Mouse (Mus musculus): ENCODE results near the gene Oas2.
A peak's percentile ranks its signal among the peaks of the same experiment; 100 is the strongest.
"Not testable (repeated sequence)": the region's sequence is repeated elsewhere in the genome, so short reads cannot be mapped to it uniquely, and the experiment has no call there.

Gene Oas2

GRCm38 (mm10) chr5:120749688-120750087, at the start of gene Oas2:
Gene Oas2, minus strand, starts transcription at chr5:120749853.
- DNase-seq (ENCODE audit: extremely low spot score) = no peak

GRCm38 (mm10) chr5:120798943-120799342, 49.3 kb upstream of the Oas2 start:
- not testable (repeated sequence) for DNase-seq (ENCODE audit: extremely low spot score)

DNA sequence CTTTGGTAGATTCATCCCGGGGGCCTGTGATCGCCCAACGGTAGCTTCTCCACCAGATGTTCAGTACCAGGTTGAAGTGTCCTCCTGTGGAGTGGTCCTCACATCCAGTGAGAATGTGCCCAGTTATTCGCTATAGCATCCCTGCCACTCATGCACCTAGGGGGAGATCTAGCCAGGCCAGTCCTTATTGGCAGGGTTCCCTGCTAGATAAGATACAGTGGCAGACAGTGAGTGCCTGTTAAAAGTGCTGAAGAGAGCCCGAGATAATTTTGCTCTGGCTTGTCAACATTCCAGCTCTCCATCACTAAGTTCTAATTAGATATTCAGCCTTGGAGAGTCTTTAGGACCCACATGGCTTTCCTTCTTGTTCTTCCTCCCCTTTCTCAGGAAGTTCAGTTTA, 48.5 kb upstream of the Oas2 start:
- DNase-seq (ENCODE audit: extremely low spot score) = not testable (repeated sequence)

- not testable (repeated sequence) for DNase-seq (ENCODE audit: extremely low spot score)
Measured at GRCm38 (mm10) chr5:120795480-120796034, 45.9 kb upstream of the Oas2 start, which contains the start of gene Oas1e. Gene Oas1e, minus strand, starts transcription at chr5:120795530.

DNA sequence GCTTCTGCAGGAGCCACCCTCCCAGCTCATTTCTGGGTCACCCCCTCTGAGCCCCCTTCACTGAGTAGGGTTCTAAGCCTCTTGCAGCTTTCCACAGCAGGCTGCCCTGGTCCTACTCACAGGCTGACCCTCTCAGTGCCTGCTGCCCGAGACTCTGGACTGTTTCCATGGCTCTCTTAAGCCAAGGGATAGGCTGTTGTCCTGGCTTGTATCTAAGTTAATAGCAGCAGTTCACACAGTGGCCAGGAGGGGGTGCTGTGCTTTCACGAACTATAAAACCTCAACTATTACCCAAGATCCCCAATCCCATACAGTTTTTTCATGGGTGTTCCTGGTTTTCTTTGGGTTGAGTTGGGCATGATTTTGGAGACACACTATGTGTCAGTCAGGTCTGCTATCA, 43.4 kb upstream of the Oas2 start:
- peak; percentile 45 for DNase-seq (ENCODE audit: extremely low spot score)

DNA sequence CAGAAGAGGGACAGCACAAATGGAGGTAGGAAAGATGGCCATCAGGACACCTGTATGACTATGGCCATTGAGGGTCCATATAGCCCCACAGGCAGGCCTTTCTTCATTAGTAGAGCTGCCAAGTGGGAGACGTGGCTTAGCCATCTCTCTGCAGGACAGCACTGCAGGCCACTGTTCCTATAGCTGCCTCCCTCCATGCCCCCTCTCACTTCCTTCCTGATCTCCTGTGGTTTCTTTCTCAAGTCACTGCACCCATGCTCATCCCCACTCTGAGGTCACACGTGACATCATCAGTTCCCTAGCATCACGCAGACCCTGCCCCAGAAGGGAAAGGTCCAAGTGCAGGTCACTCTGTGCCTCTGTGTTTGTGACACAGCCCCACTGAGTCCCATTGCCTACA, 37.4 kb upstream of the Oas2 start:
- no peak for DNase-seq (ENCODE audit: extremely low spot score)

DNA sequence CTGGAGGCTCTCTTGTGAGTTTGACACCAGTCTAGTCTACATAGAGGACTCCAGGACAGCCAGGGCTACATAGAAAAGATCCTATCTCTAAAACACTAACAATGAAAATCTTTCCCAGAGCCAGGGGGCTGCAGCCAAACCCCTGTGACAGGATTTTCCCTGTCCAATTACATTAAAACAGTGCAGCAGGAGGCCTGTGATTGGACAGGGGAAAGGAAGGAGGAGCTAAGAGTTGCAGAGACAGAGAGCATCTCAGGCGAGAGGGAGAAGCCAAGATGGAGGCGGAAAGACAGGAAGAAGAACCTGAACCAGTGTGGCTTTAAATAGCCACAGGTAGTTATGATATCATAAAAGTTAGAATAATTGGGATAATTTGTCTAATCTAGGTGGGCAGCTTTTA, 32.8 kb upstream of the Oas2 start:
- no peak for DNase-seq (ENCODE audit: extremely low spot score)

- DNase-seq (ENCODE audit: extremely low spot score) = no peak
Measured at GRCm38 (mm10) chr5:120781646-120782045, 32.0 kb upstream of the Oas2 start.

DNA sequence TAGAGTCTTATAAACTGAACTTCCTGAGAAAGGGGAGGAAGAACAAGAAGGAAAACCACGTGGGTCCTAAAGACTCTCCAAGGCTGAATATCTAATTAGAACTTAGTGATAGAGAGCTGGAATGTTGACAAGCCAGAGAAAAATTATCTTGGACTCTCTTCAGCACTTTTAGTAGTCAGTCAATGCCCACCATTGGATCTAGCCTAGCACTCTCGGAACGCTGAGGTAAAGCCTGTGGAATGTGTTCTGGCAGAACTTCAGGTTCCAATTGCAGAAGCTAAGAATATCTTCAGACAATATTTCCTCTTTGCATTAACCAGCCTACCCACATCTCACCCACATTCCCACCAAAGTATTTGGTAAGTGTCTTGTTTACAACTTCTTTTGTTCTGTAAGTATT, 30.3 kb upstream of the Oas2 start:
- no peak for DNase-seq (ENCODE audit: extremely low spot score)

DNA sequence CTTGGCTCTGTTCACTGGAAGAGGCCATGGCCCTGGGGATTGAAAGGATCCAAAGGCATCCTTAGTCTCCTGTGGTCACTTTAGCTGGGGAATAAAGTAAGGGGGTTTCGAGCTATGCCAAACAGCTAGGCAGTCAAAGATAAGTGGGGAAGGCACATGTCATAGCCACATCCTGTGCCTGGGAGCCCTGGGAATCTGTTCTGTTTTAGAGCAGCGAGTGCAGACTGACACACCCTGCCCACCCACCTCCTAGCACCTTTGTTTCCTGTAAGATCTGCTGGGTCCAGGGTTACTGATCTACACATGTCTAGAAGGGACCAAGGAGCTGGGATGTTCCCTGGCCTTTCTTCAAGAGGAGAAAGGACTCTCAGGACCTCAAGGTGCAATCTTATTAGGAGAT, 29.3 kb upstream of the Oas2 start:
- DNase-seq (ENCODE audit: extremely low spot score) = no peak

DNA sequence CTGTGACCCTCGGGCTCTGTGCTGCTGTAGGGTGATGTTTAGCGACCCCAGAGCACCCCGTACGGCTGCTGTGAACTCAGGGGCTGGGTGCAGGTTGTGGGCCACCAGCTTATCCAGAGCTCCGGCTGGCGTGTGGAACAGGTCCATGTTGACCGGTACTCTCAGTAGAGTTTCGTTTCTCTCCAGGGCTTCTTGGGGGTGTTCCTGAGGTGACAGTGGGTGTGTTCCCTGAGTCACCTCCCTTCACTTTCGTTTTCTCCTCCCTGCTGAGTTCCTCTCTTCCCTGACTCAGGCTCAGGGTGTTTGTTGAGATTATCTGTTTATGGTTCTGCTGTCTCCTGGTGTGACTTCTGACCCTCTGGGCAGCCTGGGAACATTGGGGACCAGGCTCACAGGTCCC, 27.8 kb upstream of the Oas2 start, which contains the start of gene Oas3:
Oas3 (minus strand) TSS at position 184 of the 400 bp plus-strand sequence.
- DNase-seq (ENCODE audit: extremely low spot score) = no peak

GRCm38 (mm10) chr5:120776801-120777200, 27.1 kb upstream of the Oas2 start:
- DNase-seq (ENCODE audit: extremely low spot score) = no peak

DNA sequence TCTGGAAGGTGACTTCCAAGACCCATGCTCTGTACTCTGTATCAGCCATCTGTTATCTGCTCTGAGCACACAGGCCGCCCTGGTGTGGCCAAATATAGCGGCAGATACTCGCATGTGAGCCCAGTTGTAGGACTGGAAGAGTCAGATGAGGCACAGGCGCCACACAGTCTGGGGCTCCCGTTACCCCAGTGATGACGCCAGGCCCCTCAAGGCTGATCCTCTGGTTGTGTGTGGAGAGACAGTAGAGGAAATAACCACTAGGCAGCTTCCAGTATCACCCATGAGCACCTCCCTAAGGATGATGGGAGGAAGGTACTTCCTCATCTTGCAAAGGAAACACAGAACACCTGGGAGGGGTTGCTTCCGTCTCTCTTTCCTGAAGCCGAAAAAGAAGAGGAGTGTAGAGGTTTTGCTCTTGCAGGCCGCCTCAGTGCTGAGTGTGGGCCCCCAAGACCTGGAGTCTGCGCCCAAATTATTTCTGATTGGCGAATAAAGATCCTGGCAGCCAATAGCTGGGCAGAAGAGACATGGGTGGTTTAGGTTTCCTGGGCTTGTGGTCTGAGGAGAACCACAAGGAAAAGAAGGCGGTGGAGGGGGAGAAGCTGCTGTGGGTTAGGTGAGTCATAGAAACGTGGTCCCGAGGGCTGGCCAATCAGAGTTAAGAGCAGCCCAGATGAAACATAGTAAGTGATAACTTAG, 25.8 kb upstream of the Oas2 start:
- no peak for DNase-seq (ENCODE audit: extremely low spot score)

- DNase-seq (ENCODE audit: extremely low spot score) = no peak
Measured at GRCm38 (mm10) chr5:120769396-120769795, 19.7 kb upstream of the Oas2 start.

DNA sequence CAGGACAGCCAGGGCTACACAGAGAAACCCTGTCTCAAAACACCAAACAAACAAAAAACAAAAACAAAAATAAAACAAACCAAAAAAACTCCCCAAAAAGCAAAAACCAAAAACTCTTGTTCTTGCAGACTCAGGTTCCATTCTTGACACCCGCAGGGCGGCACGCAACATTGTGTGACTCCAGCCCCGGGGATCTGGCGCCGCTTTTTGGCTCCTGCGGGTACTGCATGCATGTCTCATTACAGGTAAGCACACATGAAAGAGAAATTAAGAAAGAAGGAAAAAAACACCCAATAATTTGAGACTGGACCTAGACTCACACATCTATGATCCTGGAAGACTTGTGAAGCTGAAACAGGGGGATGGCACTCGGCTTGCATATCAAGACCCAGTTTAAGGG, 15.4 kb upstream of the Oas2 start:
- DNase-seq (ENCODE audit: extremely low spot score) = no peak

DNA sequence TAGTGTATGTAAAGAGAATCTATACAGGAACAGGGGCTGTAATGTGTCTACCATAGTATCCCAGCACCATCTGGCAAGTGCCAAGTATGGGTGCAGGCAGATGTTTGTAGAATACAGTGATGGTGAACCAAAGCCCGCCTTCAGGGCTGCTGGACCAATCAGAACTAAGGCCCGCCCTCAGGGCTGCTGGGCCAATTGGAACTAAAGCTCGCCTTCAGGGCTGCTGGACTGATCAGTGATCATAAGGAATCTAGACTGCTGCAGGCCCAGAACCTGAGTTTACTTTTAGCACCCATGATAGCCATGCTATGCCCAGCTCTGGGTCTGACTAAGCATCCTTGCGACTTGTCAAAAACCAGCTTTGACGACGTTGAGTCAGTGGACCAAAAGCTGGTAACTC, 12.2 kb upstream of the Oas2 start:
- DNase-seq (ENCODE audit: extremely low spot score) = peak; percentile 29

DNA sequence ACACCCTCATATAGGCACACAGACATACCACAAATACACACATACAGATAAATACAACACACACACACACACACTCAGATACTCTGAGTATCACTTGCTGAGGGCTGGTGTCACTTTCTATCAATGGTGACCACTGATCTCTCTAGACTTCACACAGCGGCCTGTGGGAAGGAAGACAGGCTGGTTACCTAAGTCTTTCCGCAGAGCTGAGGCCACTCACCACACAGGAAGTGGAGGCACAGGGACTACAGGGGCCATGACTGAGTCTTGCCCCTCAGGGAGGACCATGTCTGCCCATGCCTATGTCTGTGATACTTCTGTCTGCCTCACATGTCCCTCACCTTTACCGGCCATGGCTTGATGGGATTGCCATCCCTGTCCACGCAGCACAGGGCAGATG, 4.6 kb upstream of the Oas2 start:
- DNase-seq (ENCODE audit: extremely low spot score) = no peak

GRCm38 (mm10) chr5:120752786-120753185, 3.1 kb upstream of the Oas2 start:
- no peak for DNase-seq (ENCODE audit: extremely low spot score)

- no peak for DNase-seq (ENCODE audit: extremely low spot score)
Measured at GRCm38 (mm10) chr5:120751206-120751605, 1.6 kb upstream of the Oas2 start.

- DNase-seq (ENCODE audit: extremely low spot score) = peak; percentile 51
Measured at GRCm38 (mm10) chr5:120746451-120746850, 3.2 kb downstream of the Oas2 start.

DNA sequence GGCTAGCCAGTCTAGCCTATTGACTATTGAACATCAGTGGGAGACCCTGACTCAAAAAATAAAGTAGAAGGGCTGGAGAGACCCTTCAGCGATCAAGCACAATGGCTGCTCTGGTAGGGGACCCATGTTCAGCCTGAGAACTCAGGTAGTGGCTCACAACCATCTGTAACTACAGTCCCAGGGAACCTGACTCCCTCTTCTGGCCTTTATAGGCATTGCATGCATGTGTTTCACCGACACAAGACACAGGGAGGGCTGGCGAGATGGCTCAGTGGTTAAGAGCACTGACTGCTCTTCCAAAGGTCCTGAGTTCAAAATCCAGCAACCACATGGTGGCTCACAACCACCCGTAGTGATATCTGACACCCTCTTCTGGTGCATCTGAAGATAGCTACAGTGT, 7.5 kb downstream of the Oas2 start:
- peak; percentile 46 for DNase-seq (ENCODE audit: extremely low spot score)

DNA sequence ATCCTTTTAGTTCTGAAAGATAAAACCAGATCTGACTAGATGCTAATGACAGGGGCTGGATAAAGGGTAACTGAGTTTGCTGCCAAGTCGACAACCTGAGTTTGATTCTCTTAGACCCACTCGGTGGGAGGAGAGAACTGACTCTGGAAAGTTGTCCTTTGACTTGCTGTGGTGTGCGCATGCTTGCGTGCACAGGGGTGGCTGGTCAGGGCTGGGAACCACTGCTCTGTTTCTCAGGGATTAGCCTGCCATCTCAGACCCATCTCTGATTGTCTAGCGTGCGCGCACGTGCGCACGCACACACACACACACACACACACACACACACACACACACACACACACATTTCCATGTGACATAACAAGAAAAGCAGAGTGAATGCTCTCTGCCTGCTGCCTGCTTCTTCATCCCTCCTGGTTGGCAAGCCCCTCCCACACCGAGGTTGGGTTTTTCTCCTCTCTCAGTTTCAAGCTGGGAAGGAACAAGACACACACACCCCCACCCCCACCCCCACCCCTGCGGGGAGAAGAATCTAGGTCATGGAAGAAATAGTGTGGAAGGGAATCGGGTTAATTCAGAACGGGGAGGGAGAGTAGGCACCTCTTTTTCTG, 15.2 kb downstream of the Oas2 start:
- no peak for DNase-seq (ENCODE audit: extremely low spot score)

GRCm38 (mm10) chr5:120733696-120734095, 16.0 kb downstream of the Oas2 start:
- DNase-seq (ENCODE audit: extremely low spot score) = no peak
